Mouse (Mus musculus) lung, adult 18-20 months (tissue): Measurements from ENCODE around the gene Arhgap1.

Source experiments
- DNase-seq, 2 experiments: peaks; one replicate each; pipeline ENCODE4 v3.0.0; 2022; ENCODE audit warnings: mixed read lengths in 2 of 2

The Arhgap1 gene

GRCm38 (mm10) chr2:91650360-91650995, 818 bp downstream of the Arhgap1 start:
- DNase-seq, result no peak

GRCm38 (mm10) chr2:91651458-91652258, 2.0 kb downstream of the Arhgap1 start:
- DNase-seq, result no peak

- no peak for DNase-seq
Observed at GRCm38 (mm10) chr2:91652863-91653262, 3.2 kb downstream of the Arhgap1 start.

- DNase-seq, result no peak
Observed at GRCm38 (mm10) chr2:91655388-91655787, 5.7 kb downstream of the Arhgap1 start.

- DNase-seq, result no peak
Observed at GRCm38 (mm10) chr2:91655827-91656226, 6.2 kb downstream of the Arhgap1 start.

- DNase-seq, result peak; percentile 75 to 78
Observed at GRCm38 (mm10) chr2:91656774-91657173, 7.1 kb downstream of the Arhgap1 start.

GRCm38 (mm10) chr2:91659657-91660056, 10.0 kb downstream of the Arhgap1 start:
- DNase-seq, result no peak

- no peak for DNase-seq
Observed at GRCm38 (mm10) chr2:91660981-91661380, 11.3 kb downstream of the Arhgap1 start.

GRCm38 (mm10) chr2:91664780-91665179, 15.1 kb downstream of the Arhgap1 start:
- no peak for DNase-seq

- DNase-seq, result no peak
Observed at GRCm38 (mm10) chr2:91666386-91666910, 16.8 kb downstream of the Arhgap1 start.

- DNase-seq, result peak in 1 of 2 experiments; percentile 45
Observed at GRCm38 (mm10) chr2:91667747-91668146, 18.1 kb downstream of the Arhgap1 start.

- no peak for DNase-seq
Observed at GRCm38 (mm10) chr2:91669326-91669725, 19.7 kb downstream of the Arhgap1 start.

- DNase-seq, result no peak
Observed at GRCm38 (mm10) chr2:91670038-91670437, 20.4 kb downstream of the Arhgap1 start.

GRCm38 (mm10) chr2:91673587-91673986, 23.9 kb downstream of the Arhgap1 start:
- DNase-seq, result no peak

- DNase-seq, result no peak
Observed at GRCm38 (mm10) chr2:91674895-91675294, 25.2 kb downstream of the Arhgap1 start.

- no peak for DNase-seq
Observed at GRCm38 (mm10) chr2:91676420-91676819, 26.8 kb downstream of the Arhgap1 start.

- DNase-seq, result no peak
Observed at GRCm38 (mm10) chr2:91676961-91677360, 27.3 kb downstream of the Arhgap1 start.

GRCm38 (mm10) chr2:91682850-91683249, 33.2 kb downstream of the Arhgap1 start:
- peak; percentile 25 to 58 for DNase-seq

- peak; percentile 77 to 81 for DNase-seq
Observed at GRCm38 (mm10) chr2:91683919-91684318, 34.3 kb downstream of the Arhgap1 start.

GRCm38 (mm10) chr2:91689452-91689851, 39.8 kb downstream of the Arhgap1 start:
- no peak for DNase-seq

GRCm38 (mm10) chr2:91695436-91696224, 46.0 kb downstream of the Arhgap1 start:
- DNase-seq, result no peak

- peak; percentile 46 to 70 for DNase-seq
Observed at GRCm38 (mm10) chr2:91696225-91696590, 46.5 kb downstream of the Arhgap1 start.

- no peak for DNase-seq
Observed at GRCm38 (mm10) chr2:91699225-91699624, 49.6 kb downstream of the Arhgap1 start.
